Mouse (Mus musculus) C2C12 (cell line): ENCODE measurements at regions not wholly inside any gene's neighbourhood (a gene's known extent, or its start where the extent isn't known, plus 50 kb on each side); places are given as distances from the start of the nearest gene placed in this dataset.

Experiments
- CTCF ChIP-seq: IDR thresholded peaks from one replicate; pipeline ENCODE4 v1.5.1; 2011; ENCODE audit not compliant: control insufficient read depth, insufficient read depth, insufficient read length
- MAX ChIP-seq: IDR thresholded peaks from one replicate; pipeline ENCODE4 v1.6.1; 2011; ENCODE audit warnings: mild to moderate bottlenecking, control low read depth

DNA sequence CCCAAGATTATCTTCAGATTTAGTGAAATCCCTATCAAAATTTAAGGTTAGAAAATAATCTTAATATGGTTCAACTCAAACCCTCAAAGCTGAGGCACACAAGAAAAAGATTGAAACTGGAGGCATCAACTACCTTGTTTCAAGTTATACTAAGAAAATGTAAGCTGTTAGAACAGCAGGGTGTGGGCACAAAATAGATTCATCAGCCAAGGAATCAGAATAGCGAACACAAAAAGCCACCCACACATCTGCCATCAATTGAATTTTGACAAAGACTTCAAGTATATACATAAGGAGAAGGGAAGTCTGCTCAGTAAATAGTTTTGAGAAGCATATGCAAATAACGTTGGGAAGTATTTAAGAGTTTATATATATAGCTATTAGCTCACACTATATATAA, 720.9 kb upstream of the Man1a start:
- TF ChIP-seq CTCF: no peak
- TF ChIP-seq MAX: no peak
